Mouse (Mus musculus): ENCODE data around the gene Ott.
"Not testable (repeated sequence)": the region's sequence is repeated elsewhere in the genome, so short reads cannot be mapped to it uniquely, and the experiment has no call there.

The Ott gene

GRCm38 (mm10) chrX:149073982-149074381 lies at the start of gene Ott:
Ott (plus strand) TSS chrX:149074282.
- not testable (repeated sequence) for DNase-seq (ENCODE audit: low spot score in 2 of 2)
